Mouse (Mus musculus): ENCODE data around the gene Vwf. TPM values are rescaled to one million over a fixed set of nuclear protein-coding genes. Genes with fewer than 3 reads are reported as not detected.

Gene Vwf
- total RNA-seq, 4 experiments from 2014 or later, result 19.1 to 27.5 (median 23.5) TPM

- no peak for DNase-seq (ENCODE audit: low spot score in 2 of 2)
Observed at GRCm38 (mm10) chr6:125586042-125586566, 39.5 kb downstream of the Vwf start.

GRCm38 (mm10) chr6:125588241-125588640 lies 41.7 kb downstream of the Vwf start:
- no peak for DNase-seq (ENCODE audit: low spot score in 2 of 2)

- no peak for DNase-seq (ENCODE audit: low spot score in 2 of 2)
Observed at GRCm38 (mm10) chr6:125589075-125589474, 42.5 kb downstream of the Vwf start.

- peak in 1 of 2 experiments; percentile 8 for DNase-seq (ENCODE audit: low spot score in 2 of 2)
Observed at GRCm38 (mm10) chr6:125590056-125590455, 43.5 kb downstream of the Vwf start.

- DNase-seq (ENCODE audit: low spot score in 2 of 2), result no peak
Observed at GRCm38 (mm10) chr6:125590471-125590870, 43.9 kb downstream of the Vwf start.

- DNase-seq (ENCODE audit: low spot score in 2 of 2), result no peak
Observed at GRCm38 (mm10) chr6:125591652-125592385, 45.2 kb downstream of the Vwf start.

- no peak for DNase-seq (ENCODE audit: low spot score in 2 of 2)
Observed at GRCm38 (mm10) chr6:125592536-125592935, 46.0 kb downstream of the Vwf start.

- no peak for DNase-seq (ENCODE audit: low spot score in 2 of 2)
Observed at GRCm38 (mm10) chr6:125594311-125594710, 47.7 kb downstream of the Vwf start.

GRCm38 (mm10) chr6:125594825-125595224 lies 48.3 kb downstream of the Vwf start:
- no peak for DNase-seq (ENCODE audit: low spot score in 2 of 2)

GRCm38 (mm10) chr6:125596701-125597318 lies 50.2 kb downstream of the Vwf start:
- DNase-seq (ENCODE audit: low spot score in 2 of 2), result no peak

- DNase-seq (ENCODE audit: low spot score in 2 of 2), result no peak
Observed at GRCm38 (mm10) chr6:125597716-125598115, 51.1 kb downstream of the Vwf start.

GRCm38 (mm10) chr6:125600036-125600558 lies 53.5 kb downstream of the Vwf start:
- DNase-seq (ENCODE audit: low spot score in 2 of 2), result peak; percentile 47 to 74

- DNase-seq (ENCODE audit: low spot score in 2 of 2), result no peak
Observed at GRCm38 (mm10) chr6:125600669-125601068, 54.1 kb downstream of the Vwf start.

- DNase-seq (ENCODE audit: low spot score in 2 of 2), result no peak
Observed at GRCm38 (mm10) chr6:125601190-125601589, 54.6 kb downstream of the Vwf start.

GRCm38 (mm10) chr6:125601748-125602147 lies 55.2 kb downstream of the Vwf start:
- no peak for DNase-seq (ENCODE audit: low spot score in 2 of 2)

- DNase-seq (ENCODE audit: low spot score in 2 of 2), result no peak
Observed at GRCm38 (mm10) chr6:125602354-125602753, 55.8 kb downstream of the Vwf start.

GRCm38 (mm10) chr6:125603234-125603633 lies 56.7 kb downstream of the Vwf start:
- peak; percentile 47 to 59 for DNase-seq (ENCODE audit: low spot score in 2 of 2)

GRCm38 (mm10) chr6:125603678-125604462 lies 57.3 kb downstream of the Vwf start:
- no peak for DNase-seq (ENCODE audit: low spot score in 2 of 2)

GRCm38 (mm10) chr6:125604463-125605191 lies 58.1 kb downstream of the Vwf start:
- peak; percentile 50 to 83 for DNase-seq (ENCODE audit: low spot score in 2 of 2)

GRCm38 (mm10) chr6:125609025-125609424 lies 62.5 kb downstream of the Vwf start:
- no peak for DNase-seq (ENCODE audit: low spot score in 2 of 2)

- no peak for DNase-seq (ENCODE audit: low spot score in 2 of 2)
Observed at GRCm38 (mm10) chr6:125617855-125618254, 71.3 kb downstream of the Vwf start.

Data from layer of hippocampus, adult 8-10 months (tissue).